Mouse (Mus musculus) lung, embryonic 14.5 days (tissue): ENCODE data around the gene Myf5. TPM values are rescaled to one million over a fixed set of nuclear protein-coding genes. Genes with fewer than 3 reads are reported as not detected.

Experiments
- ATAC-seq: fragments of 200-750 bp; cut with Nextera tagmentation; 2 replicates; pipeline ENCODE4 v1.8.0; 2017; ENCODE audit warnings: mild to moderate bottlenecking, moderate TSS enrichment, moderate library complexity; ENCODE audit not compliant: insufficient read depth
- DNase-seq: peaks from one replicate; pipeline ENCODE4 v3.0.0-alpha.2; 2015
- H3K27ac ChIP-seq: fragments of 300-500 bp; sonication (generic); 2 replicates; pipeline ENCODE4 v1.5.1; 2014; ENCODE audit warnings: low read depth, mild to moderate bottlenecking, moderate library complexity
- H3K27me3 ChIP-seq: fragments of 300-500 bp; sonication (generic); 2 replicates; pipeline ENCODE4 v1.6.1; 2014; ENCODE audit warnings: low read length, control low read depth; ENCODE audit not compliant: insufficient read depth
- H3K36me3 ChIP-seq: fragments of 300-500 bp; sonication (generic); 2 replicates; pipeline ENCODE4 v1.6.1; 2014; ENCODE audit warnings: control low read depth; ENCODE audit not compliant: insufficient read depth
- H3K4me1 ChIP-seq: fragments of 300-500 bp; sonication (generic); 2 replicates; pipeline ENCODE4 v1.6.1; 2014; ENCODE audit warnings: antibody characterized with exemption, control low read depth; ENCODE audit not compliant: insufficient read depth
- H3K4me2 ChIP-seq: fragments of 300-500 bp; sonication (generic); 2 replicates; pipeline ENCODE4 v1.6.1; 2014; ENCODE audit warnings: mild to moderate bottlenecking
- H3K4me3 ChIP-seq: fragments of 300-500 bp; sonication (generic); 2 replicates; pipeline ENCODE4 v1.5.1; 2014; ENCODE audit warnings: low read depth, low read length
- H3K9ac ChIP-seq: fragments of 300-500 bp; sonication (generic); 2 replicates; pipeline ENCODE4 v1.6.1; 2014
- H3K9me3 ChIP-seq: fragments of 300-500 bp; sonication (generic); 2 replicates; pipeline ENCODE4 v1.6.1; 2016; ENCODE audit warnings: low read depth, low read length, control low read depth
- CTCF ChIP-seq: IDR thresholded peaks from 2 replicates; pipeline ENCODE4 v1.5.1; 2016; ENCODE audit warnings: antibody characterized with exemption, low read depth
- WGBS: fragments of 180-500 bp; shearing (Covaris S2); extraction: QIAGEN DNeasy Blood & Tissue Kit; methylation state at CpG from one replicate; pipeline ENCODE4 v1.1.7; 2014; 5-methylcytosine and 5-hydroxymethylcytosine counted together
- polyA plus RNA-seq: library from polyadenylated mRNA; unstranded; fragments of >200 nt; fragmentation: Nextera tagmentation; extraction: Ambion mirVana; gene quantifications from 2 replicates; pipeline ENCODE4 v1.2.1, GENCODE M21; 2014

Gene Myf5
- 0.08 and 0.28 TPM in 2 replicates for polyA plus RNA-seq

DNA sequence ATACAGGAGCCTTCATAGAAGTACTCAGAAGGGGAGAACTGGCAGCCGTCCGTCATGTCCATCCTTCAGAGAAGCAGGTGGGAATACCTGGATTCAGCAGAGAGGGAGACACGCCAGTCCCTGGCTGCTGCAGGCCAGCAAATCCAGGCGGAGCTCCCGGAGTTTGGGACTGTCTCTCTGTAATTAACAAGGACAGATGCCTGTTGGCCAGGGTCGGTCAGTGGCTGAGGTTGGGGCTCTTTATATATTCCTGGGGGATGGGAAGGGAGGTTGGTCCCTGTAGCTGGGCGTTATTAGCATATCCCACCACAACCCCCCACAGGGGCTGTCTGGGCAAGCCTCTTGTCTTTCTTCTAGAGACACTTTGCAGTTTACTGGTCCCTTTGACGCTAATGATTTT lies at the start of gene Myf5:
Myf5 (minus strand) TSS at position 265 of the 400 bp plus-strand sequence.
- H3K9me3 ChIP-seq, result no peaks in the 10 kb centered on the region
- 0 out of 2 replicates have a peak within 1 kb of the TSS, but pooled peaks have one; percentile 8 for H3K4me2 ChIP-seq
- 77% methylated on average over 8 of the region's 8 CpGs for WGBS
- no peak for TF ChIP-seq CTCF
- H3K4me1 ChIP-seq, result 0 out of 2 replicates have a peak, but pooled peaks cover 2% of the 10 kb centered on the region
- no peaks in the 10 kb centered on the region for H3K36me3 ChIP-seq
- no peak for DNase-seq
- no peak for ATAC-seq
- no peaks in the 10 kb centered on the region for H3K27me3 ChIP-seq
- no peak within 1 kb of the TSS for H3K27ac ChIP-seq
- H3K9ac ChIP-seq, result no peak within 1 kb of the TSS
- no peak within 1 kb of the TSS for H3K4me3 ChIP-seq

DNA sequence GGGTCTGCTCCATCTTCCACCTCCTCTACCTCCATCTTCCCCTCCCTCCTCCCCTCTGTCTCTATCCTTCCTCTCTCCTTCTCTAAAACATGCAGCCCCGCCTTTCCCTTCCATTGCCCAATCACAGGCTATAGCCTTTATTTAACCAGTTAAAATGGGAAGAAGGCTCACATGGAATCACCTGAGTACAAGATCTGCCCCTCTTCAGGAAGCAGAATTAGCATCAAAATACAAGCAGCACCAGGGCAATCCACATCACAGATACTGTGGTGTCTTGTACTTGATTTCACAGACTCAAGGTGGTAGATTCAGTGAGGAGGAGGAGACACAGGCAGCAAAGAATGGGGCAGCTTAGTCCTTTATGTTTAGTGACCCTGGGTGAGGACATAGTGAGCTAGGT lies 42.8 kb upstream of the Myf5 start:
- ATAC-seq (no peak), DNase-seq (no peak)
- H3K9ac ChIP-seq, result no peak overlapping the region
- no peaks in the 10 kb centered on the region for H3K9me3 ChIP-seq
- 72% methylated on average over 1 of the region's 1 CpGs for WGBS
- H3K27ac ChIP-seq, result no peak overlapping the region
- H3K4me2 ChIP-seq, result no peak overlapping the region
- no peak overlapping the region for H3K4me3 ChIP-seq
- H3K36me3 ChIP-seq, result no peaks in the 10 kb centered on the region
- H3K27me3 ChIP-seq, result no peaks in the 10 kb centered on the region
- TF ChIP-seq CTCF, result no peak
- H3K4me1 ChIP-seq, result no peaks in the 10 kb centered on the region

DNA sequence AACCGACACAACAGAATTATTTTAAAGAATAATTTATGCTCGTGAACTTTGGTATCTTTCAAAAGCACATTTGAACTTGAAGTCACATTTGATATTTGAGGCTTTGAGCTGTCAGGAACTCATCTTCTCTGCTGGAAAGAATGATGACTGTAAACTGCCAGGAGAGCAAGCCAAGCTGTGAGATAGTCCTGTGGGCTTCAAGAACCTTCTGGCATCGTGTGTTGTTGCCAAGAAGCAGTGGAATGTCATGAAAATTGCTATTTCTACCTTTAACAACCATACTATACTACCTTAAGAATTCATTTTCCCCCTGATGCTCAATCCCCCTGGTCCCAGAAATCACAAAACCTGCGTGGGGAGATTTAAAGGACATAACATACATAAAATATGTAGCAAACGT lies 33.3 kb upstream of the Myf5 start:
- no peak for TF ChIP-seq CTCF
- Histone ChIP-seq H3K4me3 (no peak overlapping the region), H3K4me2 (no peak overlapping the region), H3K4me1 (no peaks in the 10 kb centered on the region), H3K9ac (no peak overlapping the region), H3K9me3 (no peaks in the 10 kb centered on the region), H3K27me3 (no peaks in the 10 kb centered on the region), H3K36me3 (no peaks in the 10 kb centered on the region), H3K27ac (no peak overlapping the region)
- 50% methylated on average over 5 of the region's 5 CpGs for whole genome bisulfite sequencing
- DNase-seq (no peak), ATAC-seq (no peak)

DNA sequence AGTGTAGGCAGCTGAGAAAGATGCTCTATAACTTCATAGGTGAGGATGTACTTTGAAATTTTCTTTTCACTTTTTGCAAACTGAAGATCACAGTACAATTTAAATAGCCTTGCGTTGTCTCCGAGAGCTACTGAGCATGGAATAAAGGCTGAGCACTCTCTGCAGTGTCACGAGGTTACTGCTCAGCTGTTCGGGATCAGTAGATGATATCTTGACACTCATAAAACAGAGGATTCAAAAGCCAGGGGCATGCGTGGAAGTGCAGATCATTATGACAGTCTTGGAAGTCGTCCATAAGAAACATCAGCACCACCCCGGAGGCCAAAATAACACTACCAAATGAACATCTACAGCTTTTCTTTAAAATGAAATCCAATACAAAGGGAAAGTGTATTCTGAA lies 30.7 kb upstream of the Myf5 start:
- 45% methylated on average over 7 of the region's 7 CpGs for WGBS
- no peaks in the 10 kb centered on the region for H3K27me3 ChIP-seq
- H3K4me1 ChIP-seq, result no peaks in the 10 kb centered on the region
- ATAC-seq (peak; percentile 58; the same call in 1 of the 2 replicates), DNase-seq (peak; percentile 52)
- no peak overlapping the region for H3K9ac ChIP-seq
- H3K9me3 ChIP-seq, result no peaks in the 10 kb centered on the region
- H3K36me3 ChIP-seq, result no peaks in the 10 kb centered on the region
- no peak overlapping the region for H3K4me3 ChIP-seq
- no peak overlapping the region for H3K4me2 ChIP-seq
- no peak for TF ChIP-seq CTCF
- no peak overlapping the region for H3K27ac ChIP-seq

- H3K27ac ChIP-seq, result no peak overlapping the region
- no peak overlapping the region for H3K4me2 ChIP-seq
- no peak for DNase-seq
- ATAC-seq, result no peak
- no peak for TF ChIP-seq CTCF
- no peaks in the 10 kb centered on the region for H3K27me3 ChIP-seq
- no peaks in the 10 kb centered on the region for H3K36me3 ChIP-seq
- no peaks in the 10 kb centered on the region for H3K9me3 ChIP-seq
- WGBS, result 80% methylated on average over 7 of the region's 7 CpGs
- H3K4me1 ChIP-seq, result no peaks in the 10 kb centered on the region
- H3K9ac ChIP-seq, result no peak overlapping the region
- no peak overlapping the region for H3K4me3 ChIP-seq
Measured at GRCm38 (mm10) chr10:107514735-107515134, 28.8 kb upstream of the Myf5 start.

- H3K27me3 ChIP-seq, result no peaks in the 10 kb centered on the region
- ATAC-seq (no peak), DNase-seq (no peak)
- H3K4me1 ChIP-seq, result no peaks in the 10 kb centered on the region
- TF ChIP-seq CTCF, result no peak
- H3K36me3 ChIP-seq, result no peaks in the 10 kb centered on the region
- H3K4me2 ChIP-seq, result no peak overlapping the region
- no peaks in the 10 kb centered on the region for H3K9me3 ChIP-seq
- WGBS, result 76% methylated on average over 2 of the region's 2 CpGs
- H3K27ac ChIP-seq, result no peak overlapping the region
- H3K9ac ChIP-seq, result no peak overlapping the region
- no peak overlapping the region for H3K4me3 ChIP-seq
Measured at GRCm38 (mm10) chr10:107506397-107506796, 20.5 kb upstream of the Myf5 start.

DNA sequence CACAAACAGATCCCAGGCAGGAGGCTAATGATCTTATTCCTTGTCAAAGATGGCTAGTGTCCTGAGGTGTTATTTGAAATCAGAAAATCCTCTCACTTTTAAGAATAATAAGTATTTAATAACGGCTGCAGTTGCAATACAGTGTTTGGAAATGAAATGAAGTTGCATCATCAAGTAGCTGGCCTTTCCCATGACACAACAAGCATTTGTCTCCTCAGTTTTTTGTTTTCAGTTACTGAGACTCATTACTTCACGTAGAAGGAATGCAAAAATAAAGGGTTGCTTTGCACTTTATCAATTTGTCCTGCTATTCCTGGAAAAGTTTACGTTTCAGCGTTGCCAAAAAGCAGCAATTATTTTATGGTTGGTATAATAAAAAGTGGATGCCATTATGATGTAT lies 17.5 kb upstream of the Myf5 start:
- 46% methylated on average over 4 of the region's 4 CpGs for WGBS
- no peak overlapping the region for H3K9ac ChIP-seq
- TF ChIP-seq CTCF, result no peak
- DNase-seq (no peak), ATAC-seq (no peak)
- H3K4me3 ChIP-seq, result no peak overlapping the region
- H3K9me3 ChIP-seq, result no peaks in the 10 kb centered on the region
- H3K36me3 ChIP-seq, result no peaks in the 10 kb centered on the region
- H3K27me3 ChIP-seq, result no peaks in the 10 kb centered on the region
- no peak overlapping the region for H3K4me2 ChIP-seq
- H3K4me1 ChIP-seq, result no peaks in the 10 kb centered on the region
- no peak overlapping the region for H3K27ac ChIP-seq

- Histone ChIP-seq H3K27ac (no peak overlapping the region), H3K9ac (no peak overlapping the region), H3K36me3 (no peaks in the 10 kb centered on the region), H3K27me3 (no peaks in the 10 kb centered on the region), H3K9me3 (no peaks in the 10 kb centered on the region), H3K4me1 (no peaks in the 10 kb centered on the region), H3K4me2 (no peak overlapping the region), H3K4me3 (no peak overlapping the region)
- DNase-seq (no peak), ATAC-seq (no peak)
- no peak for TF ChIP-seq CTCF
- 82% methylated on average over 7 of the region's 7 CpGs for WGBS
Measured at GRCm38 (mm10) chr10:107502193-107502592, 16.3 kb upstream of the Myf5 start.
